Mouse (Mus musculus): ENCODE results near the gene Kcnj16.

Gene Kcnj16

DNA sequence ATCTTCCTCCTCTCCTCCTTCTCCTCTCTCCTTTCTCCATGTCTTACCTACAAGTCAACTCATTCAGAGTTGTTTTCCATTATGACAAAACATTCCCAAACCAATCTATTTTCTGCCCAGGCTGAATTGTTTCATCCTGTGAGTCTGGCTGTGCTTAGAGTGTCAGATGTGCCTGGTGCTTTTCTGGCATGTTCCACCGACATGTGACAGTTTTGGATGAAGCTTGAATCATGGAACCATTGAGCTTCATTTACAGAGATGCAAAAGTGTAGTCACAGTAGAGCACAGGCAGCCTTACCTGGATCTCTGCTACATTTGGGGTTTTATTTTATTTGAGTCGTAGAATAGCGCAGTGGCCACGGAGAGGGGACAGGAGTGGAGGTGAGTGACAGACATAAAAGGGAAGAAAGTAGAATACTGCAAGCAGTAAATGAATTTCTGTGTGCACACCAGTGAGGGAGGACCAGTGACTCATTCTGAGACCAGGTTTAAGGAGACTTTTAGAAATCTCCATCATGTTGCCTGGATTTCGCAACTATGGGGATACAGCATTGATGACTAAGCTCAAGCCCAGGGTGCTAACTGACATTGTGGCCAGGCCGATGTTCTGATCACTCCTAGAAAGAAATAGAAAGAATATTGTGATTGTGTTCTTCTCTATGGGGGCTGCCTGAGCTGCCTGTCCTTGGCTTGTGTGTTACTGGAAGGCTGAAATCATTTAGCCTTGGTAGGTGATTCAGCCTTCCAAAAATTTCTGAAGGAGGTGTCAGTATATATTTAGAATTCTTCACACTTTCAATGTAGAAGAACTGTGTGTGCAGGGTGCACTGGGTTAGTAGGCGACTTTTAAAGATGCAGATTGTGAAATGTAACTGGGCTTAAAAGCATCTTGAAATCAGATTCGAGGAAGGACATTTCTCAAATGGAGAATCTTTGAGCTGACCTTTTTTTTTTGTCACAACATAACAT is 87.3 kb downstream of the Kcnj16 start:
- in situ Hi-C loops (cut with MboI, MseI), result no loop called here

GRCm38 (mm10) chr11:111056030-111056429 is 88.2 kb downstream of the Kcnj16 start:
- in situ Hi-C loops (cut with MboI, MseI), result no loop called here

DNA sequence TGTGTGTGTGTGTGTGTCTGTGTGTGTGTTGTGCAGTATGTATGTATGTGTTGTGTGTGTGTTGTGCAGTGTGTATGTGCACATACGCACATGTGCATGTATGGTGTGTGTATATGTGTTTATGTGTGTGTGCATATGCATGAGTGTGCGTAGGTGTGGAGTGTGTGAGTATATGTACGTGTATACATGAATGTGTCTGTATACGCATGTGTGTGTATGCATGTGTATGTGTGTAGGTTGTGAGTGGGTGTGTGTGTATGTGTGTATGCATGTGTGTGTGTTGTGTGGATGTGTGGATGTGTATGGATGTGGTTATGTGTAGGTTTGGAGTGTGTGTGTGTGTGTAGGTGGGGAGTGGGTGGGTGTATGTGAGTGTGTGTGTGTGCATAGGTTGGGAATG is 89.6 kb downstream of the Kcnj16 start:
- in situ Hi-C loops (cut with MboI, MseI), result no loop called here

DNA sequence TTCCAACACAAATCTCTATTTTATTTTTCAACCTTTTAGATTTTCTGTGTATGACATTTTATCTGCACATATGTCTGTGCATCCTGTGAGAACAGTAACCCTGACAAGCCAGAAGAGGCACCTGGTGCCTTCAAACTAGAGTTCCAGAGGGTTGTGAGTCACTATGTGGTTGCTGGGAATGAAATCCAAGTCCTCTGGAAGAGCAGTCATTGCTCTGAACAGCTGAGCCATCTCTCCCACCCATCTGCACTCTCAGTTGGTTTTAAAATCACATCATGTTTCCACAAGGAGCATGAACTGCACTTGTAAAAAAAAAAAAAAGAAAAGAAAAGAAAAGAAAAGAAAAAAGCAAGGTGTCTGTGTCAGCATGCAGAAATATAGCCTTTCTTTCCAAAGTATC is 91.6 kb downstream of the Kcnj16 start:
- in situ Hi-C loops (cut with MboI, MseI), result no loop called here

- in situ Hi-C loops (cut with MboI, MseI), result no loop called here
Observed at GRCm38 (mm10) chr11:111060216-111060615, 92.4 kb downstream of the Kcnj16 start.

DNA sequence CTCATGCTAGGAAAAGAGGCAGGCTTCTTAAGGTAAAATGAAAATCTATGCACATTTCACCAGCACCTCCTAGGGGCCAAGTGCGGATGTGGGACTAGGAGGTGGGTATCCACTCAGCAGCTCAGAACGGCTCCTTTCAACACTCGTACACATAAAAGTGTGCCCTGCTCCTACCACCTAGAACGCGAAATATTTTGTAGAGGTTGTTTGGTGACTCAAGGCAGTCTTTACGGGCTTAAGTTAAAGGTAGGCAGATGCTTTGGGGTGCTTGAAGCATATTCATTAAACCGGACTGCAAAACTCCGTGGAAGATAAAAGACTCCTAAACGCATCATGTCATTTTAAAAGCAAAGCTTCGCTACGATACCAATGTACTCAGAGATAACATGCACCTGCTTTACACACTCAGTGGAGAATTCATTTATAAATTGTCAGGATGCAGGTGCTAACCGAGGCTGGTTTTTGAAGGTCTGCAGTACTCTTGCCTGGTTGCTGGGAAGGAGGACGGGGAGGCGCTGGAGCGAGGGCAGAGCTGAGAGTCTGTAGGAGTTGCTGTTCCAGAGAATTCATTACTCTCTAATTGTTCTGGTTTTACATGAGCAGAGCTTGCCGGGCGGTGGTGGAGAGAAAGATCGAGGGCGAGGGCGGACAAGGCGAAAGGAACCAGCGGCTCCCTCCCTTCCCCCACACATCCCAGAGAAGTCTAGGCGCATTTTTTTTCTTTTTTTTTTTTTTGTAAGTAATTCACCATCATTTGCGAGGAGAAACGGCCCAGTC is 97.1 kb downstream of the Kcnj16 start:
- in situ Hi-C loops (cut with MboI, MseI), result no loop called here

- in situ Hi-C loops (cut with MboI, MseI), result no loop called here
Observed at GRCm38 (mm10) chr11:111065635-111066298, 97.9 kb downstream of the Kcnj16 start, which contains the start of gene Kcnj2. TSS of gene Kcnj2 (plus strand) at chr11:111066164.

GRCm38 (mm10) chr11:111066299-111066691 is 98.5 kb downstream of the Kcnj16 start:
- in situ Hi-C loops (cut with MboI, MseI), result no loop called here

DNA sequence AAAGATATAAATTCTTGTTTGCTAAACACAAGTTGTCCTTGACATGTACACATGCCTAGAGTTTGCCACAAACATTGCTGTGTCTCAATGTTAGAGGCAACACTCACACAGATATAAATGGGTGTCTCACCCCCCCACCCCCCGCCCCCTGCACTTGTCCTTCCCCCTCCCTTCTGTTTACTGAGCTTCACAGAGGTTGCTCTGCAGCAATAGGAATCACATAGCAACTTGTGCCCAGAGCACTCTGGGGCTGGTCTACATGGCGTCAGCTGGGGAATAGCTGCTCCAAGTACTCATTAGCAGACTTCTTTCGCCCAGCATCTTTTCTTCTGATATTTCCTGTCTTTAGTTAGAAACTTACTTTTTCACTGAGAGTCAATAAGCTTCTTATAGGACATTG is 100.0 kb downstream of the Kcnj16 start:
- in situ Hi-C loops (cut with MboI, MseI), result no loop called here

GRCm38 (mm10) chr11:111070460-111070859 is 102.6 kb downstream of the Kcnj16 start:
- in situ Hi-C loops (cut with MboI, MseI), result no loop called here

DNA sequence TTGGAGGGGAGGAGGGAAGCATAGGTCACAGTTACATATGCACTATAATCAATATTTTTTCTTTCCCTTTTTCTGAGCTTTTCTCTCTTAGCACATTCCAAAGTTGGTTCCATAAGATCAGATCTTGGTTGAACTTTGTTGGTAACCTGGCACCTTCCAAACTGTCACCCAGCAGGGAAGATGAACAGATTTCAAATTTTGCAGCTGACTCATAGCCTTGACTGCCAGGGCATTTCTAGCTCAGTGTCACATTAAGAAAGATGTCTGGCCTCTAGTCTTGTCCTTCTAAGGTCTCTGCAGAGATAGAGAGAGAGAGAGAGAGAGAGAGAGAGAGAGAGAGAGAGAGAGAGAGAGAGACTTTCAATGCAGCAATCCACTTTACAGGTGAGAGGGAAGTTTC is 106.3 kb downstream of the Kcnj16 start:
- in situ Hi-C loops (cut with MboI, MseI), result no loop called here

Data from regulatory T cell (primary cell).